In the genomic region with DNA sequence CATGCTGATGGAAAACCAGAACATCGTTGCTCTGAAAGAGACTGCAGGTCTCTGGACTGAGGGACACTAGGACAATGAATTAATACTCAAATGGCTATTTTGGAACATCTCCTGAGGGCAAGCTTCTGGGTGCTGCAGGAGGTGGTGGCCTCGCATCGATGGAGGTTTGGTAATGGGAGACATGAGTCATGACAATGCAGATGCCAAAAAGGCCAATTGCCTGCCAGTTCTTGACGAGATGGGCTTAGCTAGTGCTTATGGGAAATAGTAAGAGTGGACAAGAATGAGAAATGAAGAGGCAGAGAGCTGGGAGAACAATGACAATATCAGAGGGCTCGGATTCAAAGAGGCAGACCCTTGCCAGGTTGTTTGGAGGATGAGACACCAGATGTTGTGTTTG, we compare ENCODE assay signal across 17 mouse cellular contexts. TPM values are rescaled to one million over a fixed set of nuclear protein-coding genes. Genes with fewer than 3 reads are reported as not detected.
DNase-seq lines count a peak whose midpoint lies in the region; ATAC-seq and TF ChIP-seq lines count a peak whose summit lies in the region.
"Had no signal": no experiment of that assay in that cellular context is flagged by ENCODE, and none has a peak within 500 bp of the region (broad histone marks: within the 10 kb centered on the region; RNA-seq: fewer than 3 reads in every experiment).

No protein-coding gene starts in this region.

- no peak overlapping the region for H3K4me3 ChIP-seq in lung, embryonic 14.5 days (ENCODE audit: low read depth, low read length)
- H3K4me3 ChIP-seq in stomach, embryonic 16.5 days (replicated peaks; ENCODE audit: low read length): no peak overlapping the region
- H3K4me3 ChIP-seq: forebrain, embryonic 12.5 days; heart, embryonic 15.5 days; layer of hippocampus, adult 2 months; limb, embryonic 10.5 days had no signal

- H3K36me3 ChIP-seq in lung, embryonic 14.5 days (ENCODE audit: insufficient read depth): no peaks in the 10 kb centered on the region
- no peaks in the 10 kb centered on the region for H3K36me3 ChIP-seq in stomach, embryonic 16.5 days (ENCODE audit: control insufficient read depth, insufficient read depth, low read length)
- H3K36me3 ChIP-seq: forebrain, embryonic 12.5 days; heart, embryonic 15.5 days; limb, embryonic 10.5 days had no signal

- peak; percentile 41 for DNase-seq in lung, embryonic 14.5 days
- no peak for DNase-seq in lung, postnatal 25 days (ENCODE audit: low spot score)
- DNase-seq in fibroblast of lung, adult 2 months (ENCODE audit: low read depth): peak; percentile 56
- DNase-seq in heart, postnatal 14 days: peak; percentile 32 to 48
- DNase-seq in thymus, postnatal 36 days: no peak
- no peak for DNase-seq in right cerebral cortex, adult 2 months (ENCODE audit: low spot score in 2 of 2)
- DNase-seq: liver, postnatal 0 days; thymus, postnatal 4 days had no signal

- H3K27me3 ChIP-seq in lung, embryonic 14.5 days (ENCODE audit: insufficient read depth, low read length): no peaks in the 10 kb centered on the region
- H3K27me3 ChIP-seq in stomach, embryonic 16.5 days (ENCODE audit: control insufficient read depth, insufficient read depth, low read length): no peaks in the 10 kb centered on the region
- H3K27me3 ChIP-seq: forebrain, embryonic 12.5 days; heart, embryonic 15.5 days had no signal

- peak overlapping the region; percentile 86 for H3K27ac ChIP-seq in lung, embryonic 14.5 days (ENCODE audit: low read depth)
- peak overlapping the region; percentile 88 for H3K27ac ChIP-seq in stomach, embryonic 16.5 days (ENCODE audit: low read length)
- H3K27ac ChIP-seq: forebrain, embryonic 12.5 days; heart, embryonic 15.5 days; layer of hippocampus, adult 2 months; limb, embryonic 10.5 days had no signal

- H3K4me1 ChIP-seq in lung, embryonic 14.5 days (ENCODE audit: insufficient read depth): peaks cover 61% of the 10 kb centered on the region
- peaks cover 35% of the 10 kb centered on the region for H3K4me1 ChIP-seq in stomach, embryonic 16.5 days (ENCODE audit: control insufficient read depth, insufficient read depth, low read length)

- WGBS in lung, embryonic 14.5 days: 53% methylated on average over 5 of the region's 5 CpGs
- 55% methylated on average over 5 of the region's 5 CpGs for WGBS in stomach, embryonic 16.5 days

- no peak overlapping the region for H3K4me2 ChIP-seq in lung, embryonic 14.5 days
- H3K4me2 ChIP-seq in stomach, embryonic 16.5 days (ENCODE audit: low read depth, low read length): no peak overlapping the region
- H3K4me2 ChIP-seq: forebrain, embryonic 12.5 days; heart, embryonic 15.5 days had no signal

- ATAC-seq in lung, embryonic 14.5 days (ENCODE audit: insufficient read depth): no peak
- ATAC-seq in stomach, embryonic 16.5 days (ENCODE audit: insufficient read depth, low FRiP score): no peak
- ATAC-seq: activated CD4-positive, CD25-positive, alpha-beta regulatory T cell, adult 4 months; inflammation-experienced regulatory T-cells, adult 6 months; liver, postnatal 0 days had no signal

- H3K9me3 ChIP-seq in lung, embryonic 14.5 days (ENCODE audit: low read depth, low read length): no peaks in the 10 kb centered on the region
- H3K9me3 ChIP-seq in stomach, embryonic 16.5 days (replicated peaks; ENCODE audit: control insufficient read depth, low read length): no peaks in the 10 kb centered on the region
- H3K9me3 ChIP-seq: forebrain, embryonic 12.5 days; heart, embryonic 15.5 days; limb, embryonic 10.5 days had no signal

- intact Hi-C loops in heart, postnatal 14 days (cut with DNase I): no loop called here

- H3K9ac ChIP-seq in lung, embryonic 14.5 days: no peak overlapping the region
- no peak overlapping the region for H3K9ac ChIP-seq in stomach, embryonic 16.5 days (ENCODE audit: low read length)
- H3K9ac ChIP-seq: forebrain, embryonic 12.5 days; heart, embryonic 15.5 days; liver, postnatal 0 days had no signal

- TF ChIP-seq CTCF in lung, embryonic 14.5 days (IDR thresholded peaks at IDR 0.05; ENCODE audit: low read depth): no peak

RNA-seq across cellular contexts. Expression of gene Tekt3, which starts 38.0 kb away (rescaled TPM):
- 0.14 TPM in 1 of 2 replicates, not detected in the other for polyA plus RNA-seq in lung, embryonic 14.5 days (2014; fragmentation: Nextera tagmentation; extraction: Ambion mirVana)
- total RNA-seq in heart, postnatal 14 days (2021): not detected
- polyA plus RNA-seq in stomach, embryonic 16.5 days (2015; fragmentation: Nextera tagmentation; extraction: Ambion mirVana): not detected in 2 replicates
- total RNA-seq: midbrain, postnatal 0 days had no signal
- polyA plus RNA-seq: activated CD4-positive, CD25-positive, alpha-beta regulatory T cell, adult 4 months; forebrain, embryonic 12.5 days; heart, embryonic 15.5 days; inflammation-experienced regulatory T-cells, adult 6 months; limb, embryonic 10.5 days; liver, postnatal 0 days; spleen, adult 2 months had no signal

Comparison
In these comparisons a context has a peak if more than half of its experiments do, and no peak if none do; other contexts are left out.
1. DNase-seq: peak in lung, embryonic 14.5 days (single experiment), fibroblast of lung, adult 2 months (single experiment) and heart, postnatal 14 days (2 of 2); none in lung, postnatal 25 days (single experiment), thymus, postnatal 36 days (0 of 2) and right cerebral cortex, adult 2 months (0 of 2).